Mouse (Mus musculus): Measurements from ENCODE around the gene Runx3. TPM values are rescaled to one million over a fixed set of nuclear protein-coding genes. Genes with fewer than 3 reads are reported as not detected.
A peak's percentile ranks its signal among the peaks of the same experiment; 100 is the strongest.

The Runx3 gene
- polyA plus RNA-seq, 1 experiment from 2014 or later, result not detected

- Histone ChIP-seq H3K9me3 (ENCODE audit: control insufficient read depth, low read length) (no peaks in the 10 kb centered on the region), H3K27ac (ENCODE audit: low read depth, low read length) (no peak overlapping the region), H3K4me3 (ENCODE audit: low read depth, low read length) (no peak overlapping the region), H3K4me2 (no peak overlapping the region), H3K9ac (ENCODE audit: low read length) (no peak overlapping the region), H3K4me1 (ENCODE audit: control insufficient read depth, insufficient read depth, low read length) (no peaks in the 10 kb centered on the region), H3K36me3 (ENCODE audit: control insufficient read depth, insufficient read depth, low read length) (no peaks in the 10 kb centered on the region), H3K27me3 (ENCODE audit: control insufficient read depth, insufficient read depth, low read length) (peaks cover 20% of the 10 kb centered on the region)
- 76% methylated on average over 6 of the region's 6 CpGs for WGBS
- no peak for ATAC-seq (ENCODE audit: low FRiP score)
- no peak for DNase-seq (ENCODE audit: low spot score, missing footprints)
Measured at GRCm38 (mm10) chr4:135135331-135135730, 14.9 kb downstream of the Runx3 start.

GRCm38 (mm10) chr4:135136202-135136601, 15.8 kb downstream of the Runx3 start:
- Histone ChIP-seq H3K4me3 (ENCODE audit: low read depth, low read length) (no peak overlapping the region), H3K36me3 (ENCODE audit: control insufficient read depth, insufficient read depth, low read length) (no peaks in the 10 kb centered on the region), H3K4me1 (ENCODE audit: control insufficient read depth, insufficient read depth, low read length) (0 out of 2 replicates have a peak, but pooled peaks cover 4% of the 10 kb centered on the region), H3K27me3 (ENCODE audit: control insufficient read depth, insufficient read depth, low read length) (peaks cover 29% of the 10 kb centered on the region), H3K9me3 (ENCODE audit: control insufficient read depth, low read length) (no peaks in the 10 kb centered on the region), H3K27ac (ENCODE audit: low read depth, low read length) (no peak overlapping the region), H3K9ac (ENCODE audit: low read length) (no peak overlapping the region), H3K4me2 (no peak overlapping the region)
- DNase-seq (ENCODE audit: low spot score, missing footprints), result no peak
- no peak for ATAC-seq (ENCODE audit: low FRiP score)
- 59% methylated on average over 8 of the region's 8 CpGs for WGBS

- H3K36me3 ChIP-seq (ENCODE audit: control insufficient read depth, insufficient read depth, low read length), result no peaks in the 10 kb centered on the region
- DNase-seq (ENCODE audit: low spot score, missing footprints) (no peak), ATAC-seq (ENCODE audit: low FRiP score) (no peak)
- H3K9ac ChIP-seq (ENCODE audit: low read length), result no peak overlapping the region
- WGBS, result 65% methylated on average over 10 of the region's 10 CpGs
- 0 out of 2 replicates have a peak, but pooled peaks cover 4% of the 10 kb centered on the region for H3K4me1 ChIP-seq (ENCODE audit: control insufficient read depth, insufficient read depth, low read length)
- H3K9me3 ChIP-seq (ENCODE audit: control insufficient read depth, low read length), result no peaks in the 10 kb centered on the region
- peaks cover 33% of the 10 kb centered on the region for H3K27me3 ChIP-seq (ENCODE audit: control insufficient read depth, insufficient read depth, low read length)
- no peak overlapping the region for H3K4me3 ChIP-seq (ENCODE audit: low read depth, low read length)
- no peak overlapping the region for H3K27ac ChIP-seq (ENCODE audit: low read depth, low read length)
- H3K4me2 ChIP-seq, result no peak overlapping the region
Measured at GRCm38 (mm10) chr4:135136612-135137011, 16.2 kb downstream of the Runx3 start.

GRCm38 (mm10) chr4:135140647-135141515, 20.4 kb downstream of the Runx3 start:
- H3K4me3 ChIP-seq (ENCODE audit: low read depth, low read length), result no peak overlapping the region
- 0 out of 2 replicates have a peak, but pooled peaks cover 4% of the 10 kb centered on the region for H3K4me1 ChIP-seq (ENCODE audit: control insufficient read depth, insufficient read depth, low read length)
- no peak overlapping the region for H3K9ac ChIP-seq (ENCODE audit: low read length)
- no peaks in the 10 kb centered on the region for H3K9me3 ChIP-seq (ENCODE audit: control insufficient read depth, low read length)
- H3K27ac ChIP-seq (ENCODE audit: low read depth, low read length), result no peak overlapping the region
- H3K36me3 ChIP-seq (ENCODE audit: control insufficient read depth, insufficient read depth, low read length), result no peaks in the 10 kb centered on the region
- WGBS, result 2% methylated on average over 25 of the region's 25 CpGs
- DNase-seq (ENCODE audit: low spot score, missing footprints) (peak; percentile 89), ATAC-seq (ENCODE audit: low FRiP score) (no peak)
- H3K4me2 ChIP-seq, result no peak overlapping the region
- peaks cover 47% of the 10 kb centered on the region for H3K27me3 ChIP-seq (ENCODE audit: control insufficient read depth, insufficient read depth, low read length)

GRCm38 (mm10) chr4:135141720-135142119, 21.3 kb downstream of the Runx3 start:
- no peak overlapping the region for H3K4me2 ChIP-seq
- ATAC-seq (ENCODE audit: low FRiP score), result no peak
- no peak overlapping the region for H3K4me3 ChIP-seq (ENCODE audit: low read depth, low read length)

GRCm38 (mm10) chr4:135146734-135147133, 26.3 kb downstream of the Runx3 start:
- DNase-seq (ENCODE audit: low spot score, missing footprints) (peak; percentile 86), ATAC-seq (ENCODE audit: low FRiP score) (no peak)
- H3K27me3 ChIP-seq (ENCODE audit: control insufficient read depth, insufficient read depth, low read length), result peaks cover 71% of the 10 kb centered on the region
- 18% methylated on average over 15 of the region's 15 CpGs for WGBS
- H3K27ac ChIP-seq (ENCODE audit: low read depth, low read length), result no peak overlapping the region
- no peaks in the 10 kb centered on the region for H3K36me3 ChIP-seq (ENCODE audit: control insufficient read depth, insufficient read depth, low read length)
- H3K4me3 ChIP-seq (ENCODE audit: low read depth, low read length), result no peak overlapping the region
- no peak overlapping the region for H3K4me2 ChIP-seq
- no peaks in the 10 kb centered on the region for H3K4me1 ChIP-seq (ENCODE audit: control insufficient read depth, insufficient read depth, low read length)
- H3K9ac ChIP-seq (ENCODE audit: low read length), result no peak overlapping the region
- H3K9me3 ChIP-seq (ENCODE audit: control insufficient read depth, low read length), result no peaks in the 10 kb centered on the region

More at GRCm38 (mm10) chr4:135141720-135142119, 21.3 kb downstream of the Runx3 start:
- Histone ChIP-seq H3K4me1 (ENCODE audit: control insufficient read depth, insufficient read depth, low read length) (0 out of 2 replicates have a peak, but pooled peaks cover 4% of the 10 kb centered on the region), H3K27ac (ENCODE audit: low read depth, low read length) (no peak overlapping the region), H3K9me3 (ENCODE audit: control insufficient read depth, low read length) (no peaks in the 10 kb centered on the region), H3K36me3 (ENCODE audit: control insufficient read depth, insufficient read depth, low read length) (no peaks in the 10 kb centered on the region), H3K27me3 (ENCODE audit: control insufficient read depth, insufficient read depth, low read length) (peaks cover 55% of the 10 kb centered on the region), H3K9ac (ENCODE audit: low read length) (no peak overlapping the region)
- no peak for DNase-seq (ENCODE audit: low spot score, missing footprints)
- WGBS, result 5% methylated on average over 13 of the region's 13 CpGs

- H3K36me3 ChIP-seq (ENCODE audit: control insufficient read depth, insufficient read depth, low read length), result no peaks in the 10 kb centered on the region
- no peak overlapping the region for H3K4me3 ChIP-seq (ENCODE audit: low read depth, low read length)
- H3K4me1 ChIP-seq (ENCODE audit: control insufficient read depth, insufficient read depth, low read length), result 0 out of 2 replicates have a peak, but pooled peaks cover 3% of the 10 kb centered on the region
- DNase-seq (ENCODE audit: low spot score, missing footprints), result no peak
- no peak overlapping the region for H3K27ac ChIP-seq (ENCODE audit: low read depth, low read length)
- WGBS, result under 1% methylated on average over 7 of the region's 7 CpGs
- H3K4me2 ChIP-seq, result no peak overlapping the region
- no peak for ATAC-seq (ENCODE audit: low FRiP score)
- H3K9ac ChIP-seq (ENCODE audit: low read length), result no peak overlapping the region
- no peaks in the 10 kb centered on the region for H3K9me3 ChIP-seq (ENCODE audit: control insufficient read depth, low read length)
- peaks cover 80% of the 10 kb centered on the region for H3K27me3 ChIP-seq (ENCODE audit: control insufficient read depth, insufficient read depth, low read length)
Measured at GRCm38 (mm10) chr4:135148660-135149059, 28.2 kb downstream of the Runx3 start.

GRCm38 (mm10) chr4:135150031-135150801, 29.8 kb downstream of the Runx3 start:
- Histone ChIP-seq H3K9ac (ENCODE audit: low read length) (no peak overlapping the region), H3K4me1 (ENCODE audit: control insufficient read depth, insufficient read depth, low read length) (0 out of 2 replicates have a peak, but pooled peaks cover 3% of the 10 kb centered on the region), H3K4me2 (peak overlapping the region; percentile 7; the same call in 1 of the 2 replicates), H3K9me3 (ENCODE audit: control insufficient read depth, low read length) (no peaks in the 10 kb centered on the region), H3K36me3 (ENCODE audit: control insufficient read depth, insufficient read depth, low read length) (no peaks in the 10 kb centered on the region), H3K4me3 (ENCODE audit: low read depth, low read length) (no peak overlapping the region), H3K27ac (ENCODE audit: low read depth, low read length) (no peak overlapping the region), H3K27me3 (ENCODE audit: control insufficient read depth, insufficient read depth, low read length) (peaks cover 94% of the 10 kb centered on the region)
- ATAC-seq (ENCODE audit: low FRiP score), result peak; percentile 74
- peak; percentile 97 for DNase-seq (ENCODE audit: low spot score, missing footprints)
- WGBS, result 1% methylated on average over 32 of the region's 32 CpGs
